Mouse (Mus musculus) forebrain, embryonic 15.5 days (tissue): ENCODE data around the gene Mrpl22. TPM values are rescaled to one million over a fixed set of nuclear protein-coding genes. Genes with fewer than 3 reads are reported as not detected.
A peak's percentile ranks its signal among the peaks of the same experiment; 100 is the strongest.
"Not testable (repeated sequence)": the region's sequence is repeated elsewhere in the genome, so short reads cannot be mapped to it uniquely, and the experiment has no call there.

Experiments
- ATAC-seq: fragments of 200-750 bp; cut with Nextera tagmentation; replicated peaks from 2 replicates; pipeline ENCODE4 v1.8.0; 2017; ENCODE audit warnings: mild to moderate bottlenecking, moderate TSS enrichment, moderate library complexity
- H3K27ac ChIP-seq: fragments of 300-500 bp; sonication (generic); replicated peaks from 2 replicates; pipeline ENCODE4 v1.5.1; 2015; ENCODE audit warnings: mild to moderate bottlenecking, inconsistent platforms
- H3K27me3 ChIP-seq: fragments of 300-500 bp; sonication (generic); 2 replicates; pipeline ENCODE4 v1.6.1; 2015; ENCODE audit warnings: inconsistent platforms
- H3K36me3 ChIP-seq: fragments of 300-500 bp; sonication (generic); 2 replicates; pipeline ENCODE4 v1.6.1; 2015; ENCODE audit warnings: mild to moderate bottlenecking, inconsistent platforms
- H3K4me1 ChIP-seq: fragments of 300-500 bp; sonication (generic); 2 replicates; pipeline ENCODE4 v1.6.1; 2015; ENCODE audit warnings: inconsistent platforms
- H3K4me2 ChIP-seq: fragments of 300-500 bp; sonication (generic); replicated peaks from 2 replicates; pipeline ENCODE4 v1.6.1; 2015; ENCODE audit warnings: mild to moderate bottlenecking, inconsistent platforms
- H3K4me3 ChIP-seq: fragments of 300-500 bp; sonication (generic); 2 replicates; pipeline ENCODE4 v1.5.1; 2015; ENCODE audit warnings: mild to moderate bottlenecking, inconsistent platforms
- H3K9ac ChIP-seq: fragments of 300-500 bp; sonication (generic); replicated peaks from 2 replicates; pipeline ENCODE4 v1.6.1; 2015; ENCODE audit warnings: mild to moderate bottlenecking, inconsistent platforms
- H3K9me3 ChIP-seq: fragments of 300-500 bp; sonication (generic); 2 replicates; pipeline ENCODE4 v1.6.1; 2016; ENCODE audit warnings: inconsistent platforms
- WGBS: fragments of 180-500 bp; shearing (Covaris S2); methylation state at CpG from one replicate; pipeline ENCODE4 v1.1.7; 2015; ENCODE audit warnings: mixed read lengths; 5-methylcytosine and 5-hydroxymethylcytosine counted together
- polyA plus RNA-seq: library from polyadenylated mRNA; unstranded; fragments of >200 nt; fragmentation: Nextera tagmentation; extraction: Ambion mirVana; gene quantifications from 2 replicates; pipeline ENCODE4 v1.2.1, GENCODE M21; 2015

Mrpl22 gene
- polyA plus RNA-seq, 1 experiment from 2014 or later, result 107 TPM

GRCm38 (mm10) chr11:58189675-58190074 lies 18.2 kb downstream of the Mrpl22 start:
- H3K9me3 ChIP-seq, result no peaks in the 10 kb centered on the region
- no peaks in the 10 kb centered on the region for H3K36me3 ChIP-seq
- no peaks in the 10 kb centered on the region for H3K27me3 ChIP-seq
- WGBS, result 93% methylated on average over 6 of the region's 6 CpGs
- no peak for ATAC-seq
- H3K27ac ChIP-seq, result no peak overlapping the region
- no peak overlapping the region for H3K4me2 ChIP-seq
- no peak overlapping the region for H3K9ac ChIP-seq
- H3K4me3 ChIP-seq, result no peak overlapping the region
- no peaks in the 10 kb centered on the region for H3K4me1 ChIP-seq

- no peak overlapping the region for H3K27ac ChIP-seq
- H3K9me3 ChIP-seq, result no peaks in the 10 kb centered on the region
- no peaks in the 10 kb centered on the region for H3K36me3 ChIP-seq
- 81% methylated on average over 3 of the region's 3 CpGs for WGBS
- no peak overlapping the region for H3K4me3 ChIP-seq
- H3K9ac ChIP-seq, result no peak overlapping the region
- no peaks in the 10 kb centered on the region for H3K27me3 ChIP-seq
- H3K4me2 ChIP-seq, result no peak overlapping the region
- ATAC-seq, result no peak
- no peaks in the 10 kb centered on the region for H3K4me1 ChIP-seq
These were observed 21.9 kb downstream of the Mrpl22 start for GRCm38 (mm10) chr11:58193326-58193725.

- H3K4me3 ChIP-seq, result no peak overlapping the region
- WGBS, result 44% methylated on average over 4 of the region's 4 CpGs
- no peaks in the 10 kb centered on the region for H3K4me1 ChIP-seq
- no peak overlapping the region for H3K4me2 ChIP-seq
- H3K9me3 ChIP-seq, result no peaks in the 10 kb centered on the region
- ATAC-seq, result no peak
- no peaks in the 10 kb centered on the region for H3K36me3 ChIP-seq
- H3K27me3 ChIP-seq, result no peaks in the 10 kb centered on the region
- H3K9ac ChIP-seq, result no peak overlapping the region
- H3K27ac ChIP-seq, result no peak overlapping the region
These were observed 22.5 kb downstream of the Mrpl22 start for GRCm38 (mm10) chr11:58193860-58194520.

GRCm38 (mm10) chr11:58198663-58199062 lies 27.2 kb downstream of the Mrpl22 start:
- H3K4me3 ChIP-seq, result no peak overlapping the region
- no peaks in the 10 kb centered on the region for H3K4me1 ChIP-seq
- H3K9ac ChIP-seq, result no peak overlapping the region
- H3K36me3 ChIP-seq, result no peaks in the 10 kb centered on the region
- H3K4me2 ChIP-seq, result peak overlapping the region; percentile 50
- whole genome bisulfite sequencing, result 94% methylated on average over 4 of the region's 4 CpGs
- ATAC-seq, result no peak
- H3K27ac ChIP-seq, result no peak overlapping the region
- H3K9me3 ChIP-seq, result no peaks in the 10 kb centered on the region
- no peaks in the 10 kb centered on the region for H3K27me3 ChIP-seq

GRCm38 (mm10) chr11:58199229-58200037 lies 28.0 kb downstream of the Mrpl22 start, which contains the start of the genes Igtp and Irgm2:
Gene Igtp (plus strand): TSS chr11:58199556.
Gene Irgm2 (plus strand): TSS chr11:58199618.
- 8% methylated on average over 14 of the region's 15 CpGs for WGBS
- H3K27me3 ChIP-seq, H3K36me3 ChIP-seq, H3K4me1 ChIP-seq, H3K27ac ChIP-seq, H3K9me3 ChIP-seq, ATAC-seq: not testable (repeated sequence)
- H3K4me2 ChIP-seq, result peak within 1 kb of the TSS; percentile 50
- 0 out of 2 replicates have a peak within 1 kb of the TSS, but pooled peaks have one; percentile 31 for H3K9ac ChIP-seq
- peak within 1 kb of the TSS; percentile 44 for H3K4me3 ChIP-seq

- Histone ChIP-seq H3K9ac (no peak overlapping the region), H3K4me1 (no peaks in the 10 kb centered on the region), H3K4me2 (no peak overlapping the region), H3K4me3 (no peak overlapping the region), H3K36me3 (no peaks in the 10 kb centered on the region), H3K9me3 (no peaks in the 10 kb centered on the region), H3K27me3 (no peaks in the 10 kb centered on the region), H3K27ac (no peak overlapping the region)
- ATAC-seq, result no peak
- 93% methylated on average over 4 of the region's 4 CpGs for WGBS
These were observed 28.8 kb downstream of the Mrpl22 start for GRCm38 (mm10) chr11:58200226-58200625.

- no peaks in the 10 kb centered on the region for H3K4me1 ChIP-seq
- no peak overlapping the region for H3K9ac ChIP-seq
- H3K36me3 ChIP-seq, result no peaks in the 10 kb centered on the region
- H3K27me3 ChIP-seq, result no peaks in the 10 kb centered on the region
- no peak for ATAC-seq
- WGBS, result 75% methylated on average over 12 of the region's 12 CpGs
- no peak overlapping the region for H3K4me2 ChIP-seq
- no peak overlapping the region for H3K4me3 ChIP-seq
- no peaks in the 10 kb centered on the region for H3K9me3 ChIP-seq
- H3K27ac ChIP-seq, result no peak overlapping the region
These were observed 29.6 kb downstream of the Mrpl22 start for GRCm38 (mm10) chr11:58201052-58201451.

GRCm38 (mm10) chr11:58210321-58210886 lies 38.9 kb downstream of the Mrpl22 start:
- Histone ChIP-seq H3K4me2 (no peak overlapping the region), H3K27ac (no peak overlapping the region), H3K9ac (no peak overlapping the region), H3K9me3 (no peaks in the 10 kb centered on the region), H3K36me3 (no peaks in the 10 kb centered on the region), H3K4me1 (no peaks in the 10 kb centered on the region), H3K27me3 (no peaks in the 10 kb centered on the region), H3K4me3 (no peak overlapping the region)
- no peak for ATAC-seq
- WGBS, result 97% methylated on average over 1 of the region's 1 CpGs

GRCm38 (mm10) chr11:58211062-58211681 lies 39.7 kb downstream of the Mrpl22 start:
- no peaks in the 10 kb centered on the region for H3K27me3 ChIP-seq
- no peaks in the 10 kb centered on the region for H3K4me1 ChIP-seq
- H3K9me3 ChIP-seq, result no peaks in the 10 kb centered on the region
- no peak overlapping the region for H3K4me3 ChIP-seq
- 16% methylated on average over 9 of the region's 9 CpGs for WGBS
- no peak overlapping the region for H3K27ac ChIP-seq
- no peak overlapping the region for H3K9ac ChIP-seq
- no peak overlapping the region for H3K4me2 ChIP-seq
- no peak for ATAC-seq
- no peaks in the 10 kb centered on the region for H3K36me3 ChIP-seq

- 5% methylated on average over 2 of the region's 2 CpGs for WGBS
These were observed 40.2 kb downstream of the Mrpl22 start for GRCm38 (mm10) chr11:58211682-58212067.

GRCm38 (mm10) chr11:58213673-58214342 lies 42.3 kb downstream of the Mrpl22 start:
- H3K9me3 ChIP-seq, result no peaks in the 10 kb centered on the region
- no peak overlapping the region for H3K4me2 ChIP-seq
- WGBS, result 88% methylated on average over 7 of the region's 7 CpGs
- H3K27ac ChIP-seq, result no peak overlapping the region
- H3K4me3 ChIP-seq, result no peak overlapping the region
- no peak overlapping the region for H3K9ac ChIP-seq
- ATAC-seq, result no peak
- H3K27me3 ChIP-seq, result no peaks in the 10 kb centered on the region
- no peaks in the 10 kb centered on the region for H3K36me3 ChIP-seq
- no peaks in the 10 kb centered on the region for H3K4me1 ChIP-seq

More at GRCm38 (mm10) chr11:58211682-58212067, 40.2 kb downstream of the Mrpl22 start:
- no peaks in the 10 kb centered on the region for H3K4me1 ChIP-seq
- no peaks in the 10 kb centered on the region for H3K27me3 ChIP-seq
- H3K9me3 ChIP-seq, result no peaks in the 10 kb centered on the region
- no peak overlapping the region for H3K27ac ChIP-seq
- H3K36me3 ChIP-seq, result no peaks in the 10 kb centered on the region
- no peak overlapping the region for H3K4me2 ChIP-seq
- no peak overlapping the region for H3K9ac ChIP-seq
- ATAC-seq, result no peak
- no peak overlapping the region for H3K4me3 ChIP-seq
